Mouse (Mus musculus) R1 (cell line): ENCODE data around the gene Cyth4.

Experiments used
- DNase-seq: peaks from one replicate; pipeline ENCODE4 v3.0.0-alpha.2; 2018; ENCODE audit warnings: low read depth, low spot score

Gene Cyth4

DNA sequence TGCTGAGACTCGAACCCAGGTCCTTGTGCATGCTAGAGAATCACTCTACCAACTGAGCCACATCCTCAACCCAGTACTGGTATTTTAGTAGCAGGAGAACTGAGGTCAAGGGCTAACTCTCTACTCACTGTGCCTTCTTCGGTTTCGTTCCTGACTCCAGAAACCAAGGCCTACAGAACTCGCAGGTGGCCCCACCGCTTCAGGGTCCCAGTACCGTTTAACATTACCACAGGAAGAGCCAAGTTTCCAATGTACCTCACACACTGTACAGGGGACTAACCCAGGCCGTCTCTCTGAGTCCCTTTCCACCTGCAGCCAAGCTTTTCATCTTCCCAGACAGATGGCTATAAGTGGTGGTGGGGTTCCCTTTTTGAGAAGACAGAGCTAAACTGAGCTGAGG is 11.4 kb upstream of the Cyth4 start:
- DNase-seq = no peak

DNA sequence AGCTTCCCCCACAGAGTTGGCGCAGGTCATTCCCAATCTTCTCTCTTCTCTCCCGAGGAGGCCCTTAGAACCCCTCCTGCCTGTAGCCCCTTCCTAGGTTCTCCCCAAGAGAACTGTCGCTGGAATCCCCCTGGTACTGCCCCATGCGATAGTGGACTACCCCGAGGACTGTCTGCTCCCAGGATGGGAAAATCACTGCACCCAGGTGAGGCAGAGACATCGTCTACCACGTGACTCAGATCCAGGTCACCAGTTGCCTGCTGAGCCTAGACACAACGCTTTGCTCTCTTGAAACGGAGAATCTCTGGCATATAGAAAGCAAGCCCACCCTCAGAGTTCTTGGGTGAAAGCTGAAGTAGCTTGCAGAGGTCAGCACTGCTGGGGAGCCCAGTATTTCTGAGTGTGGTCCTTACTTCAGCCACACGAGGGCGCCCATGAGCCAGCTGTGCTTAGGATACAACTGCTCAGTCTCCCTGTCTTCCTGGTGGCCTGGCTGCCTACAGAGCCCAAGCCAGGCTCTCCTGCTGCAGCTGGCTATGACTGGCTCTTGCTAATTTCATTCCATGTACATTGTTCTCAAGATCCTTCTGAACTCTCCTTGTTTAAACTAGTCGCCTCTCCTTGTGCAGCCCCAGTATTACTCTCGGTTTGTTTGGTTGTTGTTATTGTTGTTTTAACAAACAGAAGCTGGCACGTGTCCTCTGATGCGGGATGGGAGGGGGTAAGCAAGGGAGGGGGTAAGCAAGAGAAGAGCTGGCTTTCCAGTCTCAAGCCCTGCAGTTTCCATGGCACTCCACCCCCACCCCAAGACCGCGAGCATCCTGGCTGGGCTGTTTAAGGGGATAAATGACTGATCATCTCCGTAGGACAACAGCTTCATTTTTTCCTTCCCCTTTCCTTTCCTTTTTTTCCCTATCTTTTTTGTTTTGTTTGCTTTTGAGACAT is 9.5 kb upstream of the Cyth4 start:
- DNase-seq = peak; percentile 83

DNA sequence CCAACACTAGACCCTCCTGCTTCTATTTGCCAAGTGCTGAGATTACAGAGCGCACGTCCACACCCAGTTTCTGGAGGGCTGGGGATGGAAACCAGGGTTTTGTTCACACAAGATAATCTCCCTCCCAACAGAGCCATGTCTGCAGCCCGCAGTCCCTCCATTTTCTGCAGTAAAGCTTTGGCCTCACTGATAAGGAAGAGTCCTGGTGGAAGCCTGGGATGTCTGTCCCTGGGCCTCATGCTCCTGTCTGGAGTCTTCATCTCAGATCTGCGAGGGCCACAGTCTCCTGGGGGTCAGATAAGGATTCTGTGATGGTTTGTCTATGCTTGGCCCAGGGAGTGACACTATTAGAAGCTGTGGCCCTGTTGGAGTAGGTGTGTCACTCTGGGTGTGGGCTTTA is 8.8 kb upstream of the Cyth4 start:
- no peak for DNase-seq

DNA sequence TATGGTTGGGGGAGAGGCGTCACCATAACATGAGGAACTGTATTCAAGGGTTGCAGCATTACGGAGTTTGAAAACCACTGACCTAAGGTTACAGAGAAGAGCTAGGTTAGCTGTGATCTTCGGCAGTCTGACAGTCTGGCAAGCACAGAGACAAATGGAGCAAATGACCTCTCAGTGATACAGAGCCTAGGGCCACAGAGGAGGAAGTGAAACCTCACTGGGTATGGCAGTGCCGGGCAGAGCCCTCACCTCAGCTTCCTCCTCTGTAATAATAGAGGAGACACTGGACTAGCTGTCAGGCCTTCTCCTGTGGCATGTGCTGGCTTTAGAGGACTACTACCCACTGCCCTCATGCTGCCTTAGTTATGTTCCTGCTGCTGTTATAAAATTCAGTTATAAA is 7.9 kb upstream of the Cyth4 start:
- DNase-seq = no peak

DNA sequence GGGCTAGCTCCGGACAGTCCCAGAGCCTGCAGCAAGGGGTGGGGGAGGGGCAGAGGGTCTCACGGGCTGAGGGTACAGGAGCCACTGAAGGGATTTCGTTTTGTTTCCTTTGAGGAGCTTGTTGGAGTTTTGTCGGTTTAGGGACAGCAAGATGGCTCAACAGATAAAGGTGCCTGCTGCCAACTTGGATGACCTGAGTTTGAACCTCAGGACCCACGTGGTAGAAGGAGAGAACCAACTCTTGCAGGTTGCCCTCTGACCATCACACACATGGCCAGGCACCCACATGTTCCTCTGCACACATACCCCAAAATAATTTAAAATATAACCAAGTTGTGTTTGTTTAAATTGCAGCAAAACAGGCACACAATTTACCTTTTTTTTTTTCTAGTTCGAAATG is 6.9 kb upstream of the Cyth4 start:
- no peak for DNase-seq

DNA sequence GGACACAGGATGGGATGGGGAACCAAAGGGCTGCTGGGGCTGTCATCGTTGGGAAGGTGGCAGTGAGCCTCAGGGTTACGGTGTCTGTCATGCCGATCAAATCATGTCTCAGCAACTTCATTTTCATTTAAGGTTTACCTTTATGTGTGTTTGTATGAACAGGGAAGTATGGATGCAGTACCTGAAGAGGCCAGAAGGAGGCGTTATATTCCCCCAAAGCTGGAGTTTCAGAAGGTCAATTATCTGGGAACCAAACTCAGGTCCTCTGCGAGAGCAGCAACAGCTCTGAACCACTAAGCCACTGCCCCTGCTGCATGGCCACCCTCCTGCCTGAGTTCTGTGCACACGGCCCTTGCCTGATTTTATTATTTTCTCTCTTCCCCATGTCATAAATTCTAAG is 6.1 kb upstream of the Cyth4 start:
- DNase-seq = peak; percentile 56

DNA sequence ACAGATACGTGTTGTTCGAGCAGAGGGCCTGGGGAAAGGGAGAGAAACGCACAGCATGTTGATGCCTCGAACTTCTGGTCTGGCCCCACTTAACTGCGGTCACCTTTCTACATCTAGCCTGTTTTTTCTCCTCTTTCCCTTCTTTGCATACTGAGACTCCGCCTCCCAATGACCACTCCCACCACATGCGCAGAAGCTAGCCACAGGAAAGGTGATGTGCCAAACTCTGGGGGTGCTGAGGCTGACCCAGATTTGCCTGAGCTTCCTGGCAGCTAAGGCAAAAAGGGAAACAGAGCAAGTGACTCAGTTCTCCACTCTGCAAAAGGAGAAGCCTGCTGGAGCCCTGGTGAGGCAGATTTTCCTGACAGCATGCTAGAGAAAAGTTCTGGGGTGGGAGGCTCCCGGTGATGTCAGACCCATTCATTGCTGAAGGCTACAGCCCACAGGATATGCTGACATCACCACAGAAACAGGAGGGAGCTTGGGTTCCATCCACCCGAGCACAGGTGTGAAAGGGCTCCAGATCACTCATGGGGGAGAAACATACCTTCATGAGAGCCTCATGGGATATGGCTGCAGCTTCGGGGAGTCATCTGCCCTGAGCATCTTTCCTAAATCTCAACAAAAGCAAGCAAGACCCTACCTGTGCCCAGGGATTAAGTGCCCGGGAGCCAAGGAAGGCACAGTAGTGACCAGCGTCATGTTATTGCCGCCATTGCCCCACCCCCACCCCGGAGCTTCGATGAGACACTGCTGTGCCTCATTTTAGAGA is 5.0 kb upstream of the Cyth4 start:
- peak; percentile 58 for DNase-seq

DNA sequence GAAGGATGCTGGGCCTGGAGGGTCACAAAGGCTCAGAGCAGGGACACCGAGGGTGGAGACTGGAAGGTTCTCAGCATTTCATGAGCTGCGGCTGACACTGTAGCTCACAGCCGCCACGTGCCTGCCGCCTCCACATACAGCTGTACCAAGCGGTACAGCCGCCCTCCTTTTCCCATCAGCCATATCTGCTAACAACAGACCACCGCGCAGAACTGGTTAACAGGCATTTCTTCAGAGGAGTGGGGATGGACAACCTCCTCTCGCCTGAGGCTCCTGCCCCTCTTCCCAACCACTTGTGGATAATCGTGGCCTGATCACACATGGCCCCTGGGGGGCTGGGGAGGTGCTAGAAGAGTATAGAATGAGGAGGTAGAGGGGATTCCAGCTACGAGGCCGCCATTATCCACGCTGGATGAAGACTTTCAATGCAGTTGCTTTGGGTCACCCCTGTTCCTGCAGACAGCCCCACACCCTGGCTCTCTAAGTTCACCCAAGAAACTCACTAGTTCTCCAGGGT is 4.3 kb upstream of the Cyth4 start:
- peak; percentile 54 for DNase-seq

DNA sequence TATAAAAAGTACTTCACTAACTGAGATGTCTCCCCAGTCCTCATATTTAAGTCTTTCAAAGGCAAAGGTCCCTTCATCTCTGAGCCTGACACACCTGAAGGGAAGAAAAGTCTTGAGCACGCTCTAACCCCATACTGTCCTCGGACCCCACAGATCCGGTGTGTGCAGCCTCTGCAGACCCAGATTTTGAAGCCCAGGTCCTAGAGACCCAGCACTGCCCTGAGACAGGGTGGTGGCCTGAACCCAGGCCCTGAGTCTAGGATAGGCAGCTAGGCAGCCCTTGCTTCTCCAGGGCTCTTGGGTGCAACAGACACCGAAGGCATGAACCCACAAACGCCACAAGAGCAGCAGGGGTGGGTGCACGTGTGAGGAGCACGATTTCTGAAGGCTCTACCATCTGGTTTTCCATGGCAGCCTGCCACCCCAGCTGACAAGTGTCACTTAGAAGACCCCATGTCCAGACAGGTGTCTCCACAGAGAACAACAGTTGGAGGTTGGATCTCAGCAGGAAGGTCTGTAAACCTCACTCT is 2.9 kb upstream of the Cyth4 start:
- no peak for DNase-seq

DNA sequence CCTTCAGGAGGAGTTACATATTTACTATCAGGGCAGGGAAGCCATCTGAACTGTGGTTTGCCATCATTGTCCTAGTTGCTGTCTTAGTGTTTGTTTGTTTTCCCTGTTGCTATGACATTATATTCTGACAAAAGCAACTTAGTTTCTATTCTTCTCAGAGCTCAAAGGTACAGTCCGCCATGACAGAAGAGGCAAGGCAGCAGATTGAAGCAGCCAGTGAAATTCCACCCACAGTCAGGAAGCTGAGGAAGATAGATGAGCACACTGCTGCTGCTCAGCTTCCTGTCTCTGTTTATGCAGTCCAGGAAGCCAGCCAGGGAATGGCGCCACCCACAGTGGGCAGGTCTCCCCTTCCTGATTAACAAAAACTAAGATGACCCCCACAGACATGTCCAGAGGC is 2.0 kb upstream of the Cyth4 start:
- no peak for DNase-seq

DNA sequence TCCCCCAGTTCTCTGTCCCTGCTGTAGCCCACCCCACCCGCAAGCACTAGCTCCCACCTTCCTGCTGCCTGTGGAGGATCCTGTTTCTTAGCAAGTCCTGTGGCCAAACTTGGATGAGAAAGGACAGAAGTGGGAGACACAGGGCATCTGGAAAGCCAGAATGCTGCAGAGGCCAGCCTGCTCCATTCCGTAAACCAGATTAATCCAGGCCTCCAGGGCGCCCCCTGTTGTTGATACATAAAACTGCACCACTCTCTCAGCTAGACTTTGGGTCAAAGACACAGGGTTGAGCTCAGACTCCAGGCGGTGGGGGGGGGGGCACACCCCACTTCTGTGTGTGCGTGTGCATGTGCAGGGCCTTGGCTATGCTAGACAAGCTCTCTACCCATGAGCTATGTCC is 1.4 kb upstream of the Cyth4 start:
- peak; percentile 48 for DNase-seq

DNA sequence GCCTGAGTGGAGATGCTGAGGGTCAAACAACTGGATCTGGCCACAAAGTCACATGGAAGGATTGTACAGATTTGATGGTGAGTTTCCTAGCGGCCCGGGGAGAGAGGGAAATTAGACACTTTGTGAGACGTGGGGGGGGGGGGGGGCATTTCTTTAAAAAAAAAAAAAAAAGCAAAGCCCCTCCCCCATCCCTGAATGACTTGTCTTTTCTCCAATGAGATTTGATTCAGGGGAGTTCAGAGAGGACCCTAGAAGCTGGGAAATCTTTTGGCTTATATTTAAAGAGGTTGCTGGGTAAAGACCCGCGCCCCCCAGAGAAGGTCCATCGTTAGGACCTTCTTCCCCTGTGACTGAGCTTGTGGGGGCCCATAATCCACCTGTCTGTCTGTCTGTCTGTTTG is 343 bp upstream of the Cyth4 start:
- no peak for DNase-seq

DNA sequence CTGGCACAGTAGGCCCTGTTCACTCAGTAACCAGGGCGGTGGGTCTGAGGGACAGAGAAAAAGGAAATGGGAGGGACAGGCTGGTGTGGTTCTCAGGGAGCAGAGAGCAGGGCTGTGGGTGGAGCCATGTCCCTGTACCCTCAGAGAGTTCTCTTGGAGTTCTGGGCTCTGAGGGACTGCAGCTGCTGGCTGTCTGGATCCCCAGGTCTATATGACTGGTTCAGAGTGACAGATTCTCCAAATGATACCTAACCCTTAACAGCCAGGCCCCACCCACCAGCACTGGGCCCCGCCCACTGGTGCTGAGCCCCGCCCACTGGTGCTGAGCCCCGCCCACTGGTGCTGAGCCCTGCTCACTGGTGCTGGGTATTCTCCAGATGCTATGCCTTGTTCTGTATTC is 882 bp downstream of the Cyth4 start:
- DNase-seq = no peak

DNA sequence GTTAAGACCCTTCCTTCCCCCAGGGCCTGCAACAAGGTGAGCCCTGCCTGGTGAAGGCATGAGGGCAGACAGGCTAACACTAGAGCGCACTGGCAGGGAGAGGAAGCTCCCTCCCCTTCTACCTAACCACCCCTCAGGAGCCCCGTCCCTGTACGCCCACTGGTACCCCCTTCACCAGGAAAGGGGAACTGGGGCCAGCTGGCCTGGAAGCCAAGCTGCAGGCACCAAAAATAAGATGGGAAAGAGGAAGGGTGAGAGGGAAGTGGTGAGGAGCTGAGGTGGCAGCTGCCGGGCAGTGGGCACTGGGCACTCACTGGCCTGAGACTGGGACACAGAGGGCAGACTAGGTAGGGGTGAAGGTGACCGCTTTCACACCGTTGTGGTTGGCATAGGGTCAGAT is 2.3 kb downstream of the Cyth4 start:
- DNase-seq = no peak

DNA sequence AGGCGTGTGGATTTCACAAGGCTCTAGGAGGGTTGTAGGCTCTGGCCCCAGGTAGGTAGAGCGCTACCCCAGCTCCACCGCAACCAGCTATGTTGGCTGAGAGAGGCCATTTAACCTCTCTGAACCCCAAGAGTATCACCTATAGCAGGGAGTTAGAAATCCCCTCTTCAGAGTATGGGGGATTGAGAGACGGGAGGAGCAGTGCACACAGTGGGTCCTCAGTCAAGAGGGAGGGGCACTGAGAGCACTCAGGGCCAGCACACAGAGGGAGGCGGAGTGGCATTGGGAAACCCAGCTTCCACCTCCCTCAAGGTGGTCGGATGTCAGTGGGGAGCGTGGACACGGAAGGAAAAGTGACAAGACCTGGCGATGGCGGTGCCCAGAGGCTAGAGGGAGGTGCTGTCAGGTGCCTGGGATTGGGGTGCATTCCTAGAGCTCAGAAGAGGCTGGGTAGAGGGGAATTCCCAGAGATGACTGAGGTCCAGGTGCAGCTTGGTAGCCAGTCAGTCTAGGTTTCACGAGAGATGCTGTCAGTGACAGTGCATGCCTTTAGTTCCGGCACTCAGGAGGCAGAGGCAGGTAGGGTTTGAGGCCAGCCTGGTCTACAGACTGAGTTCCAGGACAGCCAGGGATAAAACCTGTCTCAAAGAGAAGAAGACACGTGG is 2.8 kb downstream of the Cyth4 start:
- DNase-seq = no peak

DNA sequence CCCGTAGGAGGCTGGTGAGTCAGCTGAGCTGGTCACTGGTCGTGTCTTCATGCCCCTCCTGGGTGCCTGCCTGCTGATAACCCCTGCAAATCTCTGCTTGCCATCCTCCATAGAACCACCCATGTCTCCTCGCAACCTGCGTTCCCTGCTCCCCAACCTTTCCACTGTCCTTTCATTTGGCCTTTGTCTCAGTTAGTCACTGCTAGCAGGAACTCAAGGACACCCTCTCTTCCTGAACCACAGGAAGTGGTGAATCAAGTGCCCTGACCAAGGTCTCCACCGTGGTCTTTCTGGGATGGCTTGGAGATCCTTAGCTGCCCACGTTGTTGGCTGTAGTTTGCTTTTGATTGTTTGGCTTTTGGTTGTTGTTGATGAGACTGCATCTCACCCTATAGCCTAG is 4.3 kb downstream of the Cyth4 start:
- DNase-seq = no peak

DNA sequence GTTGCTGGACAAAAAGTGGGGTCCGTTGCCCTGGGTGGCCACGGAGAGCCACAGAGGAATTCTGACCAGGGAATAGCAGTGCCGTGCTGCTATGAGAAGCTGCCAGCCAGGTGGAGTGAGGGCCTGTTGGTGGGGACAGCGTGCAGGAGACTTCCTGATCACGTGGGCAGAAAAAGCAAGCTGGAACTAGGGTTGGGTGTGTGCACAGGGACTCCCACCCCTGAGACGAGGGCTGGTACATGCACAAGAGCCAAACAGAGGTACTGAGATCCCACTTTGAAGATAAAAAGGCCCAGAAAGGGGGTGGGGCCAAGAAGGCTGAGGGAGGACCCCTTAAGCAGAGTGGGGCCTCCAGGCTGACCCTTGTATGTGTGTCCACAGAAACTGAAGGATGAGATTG is 7.4 kb downstream of the Cyth4 start:
- no peak for DNase-seq

DNA sequence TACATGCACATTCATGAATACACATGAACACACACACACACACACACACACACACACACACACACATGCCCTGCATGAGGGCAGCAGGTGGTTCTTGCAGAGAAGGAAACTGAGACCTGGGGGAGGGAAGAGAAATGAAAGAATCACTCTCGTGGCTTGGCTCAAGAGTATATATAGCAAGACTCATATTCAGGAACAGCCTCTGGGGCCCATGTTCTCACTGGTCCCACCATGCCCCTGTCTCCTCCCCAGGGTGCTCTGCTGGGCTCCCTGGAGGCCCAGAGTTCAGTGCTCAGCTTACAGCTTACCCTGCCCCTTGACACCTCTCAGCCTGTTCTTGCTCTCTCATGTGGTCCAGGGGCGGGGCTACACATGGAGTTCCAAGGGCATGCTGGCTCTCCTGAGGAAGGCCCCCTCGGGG is 8.5 kb downstream of the Cyth4 start:
- DNase-seq = no peak

DNA sequence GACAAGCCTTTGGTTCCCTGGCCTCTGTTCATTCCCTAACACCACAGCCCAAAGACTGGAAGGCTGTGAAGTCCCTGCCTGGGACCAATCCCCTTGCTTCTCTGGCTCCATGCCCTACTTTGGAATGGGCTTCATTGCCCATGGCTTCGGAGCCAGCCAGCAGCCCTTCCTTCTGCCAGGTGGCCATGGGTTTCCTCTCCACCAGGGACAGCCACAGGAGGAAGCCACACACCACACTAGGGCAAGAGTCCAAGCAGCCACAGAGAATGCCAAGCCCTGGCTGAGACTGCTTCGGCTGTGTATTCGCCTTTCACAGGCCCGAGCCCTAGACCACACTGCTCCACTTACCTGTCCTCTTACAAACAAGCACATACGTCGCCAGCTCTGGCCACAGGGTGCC is 9.2 kb downstream of the Cyth4 start:
- DNase-seq = no peak

DNA sequence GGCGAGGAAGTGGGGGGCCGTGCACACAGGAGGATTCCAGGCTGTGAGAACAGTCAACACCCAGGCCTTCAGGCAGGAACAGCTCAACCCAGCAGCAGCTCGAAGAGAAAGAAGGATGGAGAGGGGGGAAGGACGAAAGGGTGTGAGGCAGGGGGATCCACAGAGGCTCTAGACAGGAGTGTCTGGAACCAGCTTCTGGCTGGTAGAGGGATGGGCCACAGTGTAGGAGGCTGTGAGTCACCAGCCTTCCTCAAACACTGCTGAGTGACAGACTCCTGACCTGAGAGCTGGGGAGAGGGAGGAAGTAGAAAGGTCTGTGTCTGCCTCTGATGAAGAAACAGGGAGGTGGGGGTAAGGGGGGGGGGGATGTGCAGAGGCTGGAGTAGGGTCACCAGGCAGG is 10.6 kb downstream of the Cyth4 start:
- no peak for DNase-seq

DNA sequence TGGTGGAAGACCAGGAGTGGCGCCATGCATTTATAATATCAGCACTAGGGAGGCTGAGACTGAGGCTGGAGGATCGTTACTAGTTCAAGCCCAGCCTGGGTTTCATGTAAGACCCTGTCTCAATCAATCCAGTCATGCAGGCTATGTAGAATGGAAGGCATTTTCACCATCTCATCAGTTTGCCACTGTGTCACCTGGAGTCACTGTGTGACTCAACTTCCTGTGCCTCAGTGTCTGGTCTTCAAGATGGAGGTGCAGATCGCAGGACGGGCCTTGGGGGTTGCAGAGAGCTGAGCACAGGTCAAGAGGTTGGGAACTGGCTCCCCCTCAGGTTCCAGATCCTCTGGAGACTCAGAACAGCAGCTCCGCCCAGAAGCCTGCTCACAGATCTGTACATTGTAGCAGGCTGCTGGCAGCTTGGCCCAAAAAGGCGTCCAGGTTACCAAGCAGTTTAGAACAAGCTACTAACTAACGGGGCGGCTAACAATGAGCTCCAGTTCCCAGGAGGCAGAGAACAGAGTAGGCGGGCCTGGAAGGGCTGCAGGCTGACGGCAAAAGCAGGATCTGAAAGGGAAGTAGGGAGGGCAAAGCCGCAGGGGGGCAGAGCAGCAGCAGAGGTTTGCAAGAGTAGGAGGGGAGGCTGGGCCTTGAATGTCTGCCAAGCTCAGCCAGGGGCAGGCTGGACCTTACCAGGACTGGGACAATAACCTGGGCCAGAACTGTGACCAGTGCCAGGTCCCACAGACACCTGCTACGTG is 14.0 kb downstream of the Cyth4 start:
- DNase-seq = peak; percentile 56
